Mouse (Mus musculus) ES-Bruce4 (cell line): ENCODE measurements at regions not wholly inside any gene's neighbourhood (a gene's known extent, or its start where the extent isn't known, plus 50 kb on each side); places are given as distances from the start of the nearest gene placed in this dataset.

Source experiments
- H3K27ac ChIP-seq: 2 replicates; pipeline ENCODE4 v1.5.1; 2012; ENCODE audit warnings: low read length, inconsistent platforms; ENCODE audit not compliant: insufficient read depth
- H3K27me3 ChIP-seq: 2 replicates; pipeline ENCODE4 v1.6.1; 2012; ENCODE audit warnings: mild to moderate bottlenecking, low read length, inconsistent platforms; ENCODE audit not compliant: control insufficient read depth, poor library complexity, insufficient read depth, severe bottlenecking
- H3K36me3 ChIP-seq: 2 replicates; pipeline ENCODE4 v1.6.1; 2012; ENCODE audit warnings: inconsistent platforms, mild to moderate bottlenecking, low read length, moderate library complexity; ENCODE audit not compliant: control insufficient read depth, poor library complexity, insufficient read depth, severe bottlenecking
- H3K4me1 ChIP-seq: one replicate; pipeline ENCODE4 v1.8.1; 2011; ENCODE audit warnings: low read length; ENCODE audit not compliant: control insufficient read depth, insufficient read depth
- H3K4me3 ChIP-seq: 2 replicates; pipeline ENCODE4 v1.5.1; 2011; ENCODE audit warnings: low read depth, mild to moderate bottlenecking, low read length
- H3K9ac ChIP-seq: 2 replicates; pipeline ENCODE4 v1.6.1; 2012; ENCODE audit warnings: low read depth, mild to moderate bottlenecking, inconsistent platforms; ENCODE audit not compliant: poor library complexity, severe bottlenecking
- H3K9me3 ChIP-seq: replicated peaks from 2 replicates; pipeline ENCODE4 v1.6.1; 2012; ENCODE audit warnings: mild to moderate bottlenecking, low read length, inconsistent platforms; ENCODE audit not compliant: control insufficient read depth, poor library complexity, insufficient read depth, severe bottlenecking
- CTCF ChIP-seq: IDR thresholded peaks from one replicate; pipeline ENCODE4 v1.8.1; 2011; ENCODE audit warnings: low read depth, low read length
- EP300 ChIP-seq: IDR thresholded peaks from 2 replicates; pipeline ENCODE4 v1.6.1; 2011; ENCODE audit warnings: low read depth, low read length; ENCODE audit not compliant: insufficient read depth
- POLR2A ChIP-seq: IDR thresholded peaks from one replicate; pipeline ENCODE4 v1.8.1; 2011; ENCODE audit warnings: low read length; ENCODE audit not compliant: insufficient read depth

DNA sequence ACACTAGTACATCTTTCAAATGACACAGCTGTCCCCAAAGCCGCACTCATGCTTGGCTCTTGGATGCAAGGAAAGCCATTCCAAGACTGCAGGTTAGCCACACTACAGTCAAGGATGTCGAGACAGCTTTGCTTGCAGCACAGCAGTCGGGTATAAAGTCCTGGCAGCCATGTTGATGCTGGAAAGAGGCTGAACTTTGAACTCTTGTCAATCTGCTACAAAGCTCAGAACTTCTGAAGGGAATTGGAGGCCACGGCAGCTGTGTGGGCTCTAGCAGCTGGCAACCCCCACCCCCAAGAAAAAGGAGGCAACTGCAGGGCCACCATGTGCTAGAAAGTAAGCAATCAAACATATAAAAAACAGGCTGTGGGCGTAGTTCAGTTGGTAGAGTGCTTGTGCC lies 90.0 kb upstream of the Zcchc2 start:
- Histone ChIP-seq H3K4me3 (no peak overlapping the region), H3K9me3 (no peaks in the 10 kb centered on the region), H3K27me3 (no peaks in the 10 kb centered on the region), H3K9ac (no peak overlapping the region), H3K4me1 (peaks cover 3% of the 10 kb centered on the region), H3K27ac (no peak overlapping the region), H3K36me3 (no peaks in the 10 kb centered on the region)
- TF ChIP-seq POLR2A, result no peak
- TF ChIP-seq EP300, result no peak
- TF ChIP-seq CTCF, result no peak

DNA sequence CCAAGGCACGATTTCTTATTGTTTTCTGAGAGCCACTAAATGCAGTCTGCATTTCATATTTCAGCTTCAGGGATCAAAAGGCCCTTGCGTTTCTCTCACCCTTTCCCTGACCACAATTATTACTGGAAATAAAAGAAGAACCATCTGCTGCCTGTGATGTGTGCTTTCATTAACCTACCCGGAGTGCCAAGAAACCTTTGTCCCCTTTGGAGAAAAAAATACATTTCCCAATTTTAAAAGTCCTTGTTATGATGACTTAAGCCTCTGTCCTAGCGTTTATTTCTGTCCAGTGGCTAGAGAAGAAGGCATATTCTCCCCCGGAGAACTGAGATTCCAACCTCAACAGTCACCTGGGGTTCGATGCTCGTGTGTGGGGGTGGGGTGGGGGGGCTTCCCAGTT lies 89.3 kb upstream of the Zcchc2 start:
- no peak for TF ChIP-seq CTCF
- no peak for TF ChIP-seq POLR2A
- no peak for TF ChIP-seq EP300

DNA sequence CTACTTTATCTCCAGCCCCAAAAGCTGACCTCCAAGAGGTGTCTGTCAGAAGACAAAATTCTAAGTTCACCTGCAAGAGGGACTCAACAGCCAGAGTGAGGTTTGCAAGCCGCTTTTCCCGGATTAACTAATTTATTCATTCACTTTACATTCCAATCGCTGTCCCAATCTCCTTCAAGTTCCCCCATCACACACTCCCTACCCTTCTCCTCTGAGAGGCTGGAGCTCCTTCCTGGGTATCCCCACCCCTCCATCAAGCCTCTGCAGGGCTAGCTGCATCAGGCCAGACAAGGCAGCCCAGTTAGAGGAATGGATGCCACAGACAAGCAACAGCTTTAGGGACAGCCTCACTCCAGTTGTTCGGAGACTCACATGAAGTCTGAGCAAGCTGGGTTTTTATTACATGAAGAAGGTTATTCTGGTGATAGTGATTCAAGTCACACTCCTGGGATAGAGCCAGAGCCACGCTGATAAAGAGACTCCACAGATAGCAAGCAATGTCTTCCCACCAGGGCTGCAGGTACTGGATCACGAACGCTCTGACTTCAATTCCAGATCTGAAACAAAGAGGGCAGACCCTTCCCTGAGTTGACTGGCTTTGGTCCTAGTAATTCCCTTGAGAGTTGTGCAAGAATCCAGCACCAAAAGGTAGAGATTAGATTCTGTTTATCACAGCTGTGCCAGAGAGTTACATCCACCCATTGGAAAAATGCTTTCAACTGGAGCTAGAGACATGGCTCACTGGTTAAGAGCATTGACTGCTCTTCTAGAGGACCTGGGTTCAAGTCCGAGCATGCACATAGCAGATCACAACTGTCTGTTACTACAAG lies 86.7 kb upstream of the Zcchc2 start:
- Histone ChIP-seq H3K9me3 (no peaks in the 10 kb centered on the region), H3K27me3 (no peaks in the 10 kb centered on the region), H3K4me1 (peaks cover 3% of the 10 kb centered on the region), H3K4me3 (no peak overlapping the region), H3K9ac (no peak overlapping the region), H3K27ac (no peak overlapping the region), H3K36me3 (no peaks in the 10 kb centered on the region)
- TF ChIP-seq CTCF (no peak), POLR2A (no peak), EP300 (no peak)

More for the DNA sequence above, 89.3 kb upstream of the Zcchc2 start:
- H3K27me3 ChIP-seq, result no peaks in the 10 kb centered on the region
- H3K27ac ChIP-seq, result no peak overlapping the region
- H3K9ac ChIP-seq, result no peak overlapping the region
- H3K4me3 ChIP-seq, result no peak overlapping the region
- no peaks in the 10 kb centered on the region for H3K9me3 ChIP-seq
- peaks cover 3% of the 10 kb centered on the region for H3K4me1 ChIP-seq
- H3K36me3 ChIP-seq, result no peaks in the 10 kb centered on the region

DNA sequence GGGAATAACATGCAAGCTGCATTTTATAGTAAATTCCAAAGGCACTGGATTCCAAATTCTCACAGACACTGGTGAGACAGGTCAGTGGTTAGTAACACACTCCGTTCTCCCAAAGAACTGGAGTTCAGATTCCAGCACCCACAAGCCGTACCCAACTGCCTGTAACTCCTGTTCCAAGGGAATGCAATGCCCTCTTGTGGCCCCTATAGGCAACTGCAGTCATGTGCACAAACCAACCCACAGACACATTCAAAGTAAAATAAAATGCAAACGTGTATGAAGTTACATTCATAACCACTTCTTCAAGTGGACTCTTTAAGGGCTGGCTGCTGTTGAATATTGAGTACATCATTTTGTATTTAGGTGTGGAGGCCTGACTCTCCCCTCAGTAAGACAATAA lies 85.5 kb upstream of the Zcchc2 start:
- Histone ChIP-seq H3K27ac (no peak overlapping the region), H3K9ac (no peak overlapping the region), H3K4me3 (no peak overlapping the region), H3K9me3 (no peaks in the 10 kb centered on the region), H3K27me3 (no peaks in the 10 kb centered on the region), H3K36me3 (no peaks in the 10 kb centered on the region), H3K4me1 (peaks cover 3% of the 10 kb centered on the region)
- TF ChIP-seq POLR2A (no peak), EP300 (no peak), CTCF (peak; percentile 53)

DNA sequence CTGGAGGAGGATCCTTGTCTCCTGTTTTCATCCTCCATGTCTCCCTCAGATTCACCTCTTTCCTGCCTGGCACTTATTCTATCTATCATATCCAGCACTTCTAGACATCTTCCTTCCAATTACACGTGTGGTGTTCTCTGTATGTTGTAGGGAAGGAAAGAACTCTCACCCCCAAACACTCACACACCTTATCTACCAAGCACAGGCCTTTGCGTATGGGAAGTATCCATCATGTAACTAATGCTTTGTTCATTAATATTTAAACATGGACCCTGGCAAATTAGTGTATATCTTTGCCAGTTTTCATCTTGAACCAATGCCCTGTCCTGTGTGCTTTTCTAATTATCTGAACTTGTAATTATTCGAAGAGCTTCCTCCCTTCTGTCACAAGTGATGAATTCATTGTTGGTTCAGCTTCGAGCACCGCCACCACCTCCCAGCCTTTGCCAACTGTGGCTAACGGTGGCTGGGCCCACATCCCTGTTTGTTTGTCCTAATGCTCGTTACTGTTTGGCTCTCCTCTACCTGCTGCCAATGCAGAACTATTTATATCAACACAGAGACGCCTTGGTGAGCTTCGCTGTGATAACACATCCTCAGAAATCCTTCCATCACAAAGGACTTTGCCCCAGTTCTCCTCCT lies 84.3 kb upstream of the Zcchc2 start:
- Histone ChIP-seq H3K9ac (no peak overlapping the region), H3K27me3 (no peaks in the 10 kb centered on the region), H3K36me3 (no peaks in the 10 kb centered on the region), H3K4me3 (no peak overlapping the region), H3K9me3 (no peaks in the 10 kb centered on the region), H3K4me1 (peaks cover 3% of the 10 kb centered on the region), H3K27ac (no peak overlapping the region)
- TF ChIP-seq CTCF, result no peak
- no peak for TF ChIP-seq EP300
- no peak for TF ChIP-seq POLR2A

DNA sequence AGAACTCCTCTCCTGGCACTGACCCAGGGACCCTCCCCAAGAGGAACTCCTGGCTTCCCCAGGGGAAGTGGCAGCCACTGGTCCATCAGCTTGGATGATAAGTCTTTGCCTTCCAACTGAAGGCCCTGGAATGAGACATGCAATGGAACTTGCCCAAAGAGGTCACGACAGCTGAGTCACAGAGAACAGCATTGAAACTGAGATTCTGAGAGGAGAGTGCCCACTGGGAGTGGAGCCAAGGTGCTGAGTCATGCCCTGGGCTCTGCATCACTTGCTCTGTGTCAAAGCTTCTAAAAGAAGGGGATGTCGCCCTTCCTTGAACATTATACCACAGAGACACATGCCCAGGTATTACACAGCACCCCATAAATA lies 83.8 kb upstream of the Zcchc2 start:
- Histone ChIP-seq H3K9me3 (no peaks in the 10 kb centered on the region), H3K27ac (no peak overlapping the region)

More for the DNA sequence above, 83.8 kb upstream of the Zcchc2 start:
- TF ChIP-seq POLR2A (no peak), EP300 (no peak), CTCF (no peak)
- H3K9ac ChIP-seq, result no peak overlapping the region
- no peaks in the 10 kb centered on the region for H3K27me3 ChIP-seq
- no peak overlapping the region for H3K4me3 ChIP-seq
- H3K36me3 ChIP-seq, result no peaks in the 10 kb centered on the region
- H3K4me1 ChIP-seq, result peaks cover 3% of the 10 kb centered on the region
